Mouse (Mus musculus) CH12F3 (cell line): Measurements from ENCODE around the gene Slc15a2.

ENCODE experiments used
- in situ Hi-C: fragments of 300-500 bp; cut with MboI; formaldehyde crosslinking; loops from 2 replicates; pipeline ENCODE4 v1.14.3; 2020; ENCODE audit warnings: low sequenced_read_pairs

The Slc15a2 gene

GRCm38 (mm10) chr16:36784594-36785313 lies at the start of gene Slc15a2:
TSS of gene Slc15a2 (minus strand) at chr16:36784962.
- in situ Hi-C loops = no loop called here

GRCm38 (mm10) chr16:36828820-36829219 lies 44.1 kb upstream of the Slc15a2 start:
- in situ Hi-C loops = no loop called here

DNA sequence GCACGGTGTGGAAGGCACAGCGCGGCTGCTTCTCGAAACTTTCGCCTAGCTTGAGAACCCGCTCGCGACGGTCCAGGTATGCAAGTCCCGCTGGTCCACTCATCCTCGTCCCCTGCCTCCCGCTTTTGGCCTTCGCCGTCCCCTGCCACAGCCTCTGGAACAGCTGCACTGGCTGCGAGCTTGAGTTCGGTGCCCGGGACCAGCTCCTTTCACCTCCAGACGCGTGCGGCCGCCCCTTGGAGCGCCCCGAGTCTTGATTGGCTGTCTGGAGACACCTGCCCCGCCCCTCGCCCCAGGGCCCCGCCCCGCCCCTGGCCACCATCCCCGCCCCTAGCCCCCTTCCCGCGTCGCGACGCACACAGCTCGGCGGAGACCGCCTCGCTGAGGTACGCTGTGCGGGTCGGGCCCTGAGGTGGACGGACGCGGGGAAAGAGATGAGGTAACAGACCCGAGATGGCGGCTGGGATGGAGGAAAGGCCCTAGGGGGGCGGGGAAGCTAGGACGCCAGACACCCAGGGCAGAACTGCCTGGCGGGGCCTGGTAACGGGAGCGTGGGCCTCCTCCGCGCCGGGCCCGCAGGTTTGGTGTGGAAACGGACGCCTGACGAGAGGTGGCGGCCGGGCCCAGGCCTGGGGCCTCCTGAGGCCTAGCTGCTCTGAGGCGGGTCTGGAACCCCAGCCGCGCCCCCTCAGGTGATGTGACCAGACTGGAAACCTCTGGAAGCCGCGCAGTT lies 43.5 kb upstream of the Slc15a2 start, which contains the start of gene Iqcb1:
Iqcb1 (plus strand) TSS at position 332 of the 733 bp plus-strand sequence.
- in situ Hi-C loops = no loop called here

DNA sequence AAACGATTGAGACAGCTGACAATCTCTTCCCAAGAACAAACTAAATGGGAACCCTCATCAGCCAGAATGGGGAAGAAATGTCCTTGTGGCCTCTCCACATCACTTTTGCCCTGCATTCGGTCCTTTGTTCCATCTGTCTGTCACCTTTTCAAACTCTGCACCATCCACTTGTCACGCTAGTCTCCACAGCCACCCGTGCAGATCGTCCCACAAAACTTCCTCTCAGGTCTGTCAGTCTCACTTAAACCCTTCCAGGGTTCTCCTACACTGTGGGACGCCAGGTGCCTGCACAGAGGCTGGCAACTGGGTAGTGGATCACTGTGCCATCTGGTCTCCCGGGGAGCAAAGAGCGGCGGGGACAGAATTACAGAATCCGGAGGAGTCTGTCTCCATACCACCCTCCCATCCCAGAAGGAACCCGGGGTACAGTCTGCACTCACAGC lies 42.9 kb upstream of the Slc15a2 start:
- in situ Hi-C loops = no loop called here

- in situ Hi-C loops = loop anchor here (25.0 kb wide), 1 partner anchor 359 kb away; the partner anchor contains the start of gene Stfa3
Observed at GRCm38 (mm10) chr16:36821474-36821873, 36.7 kb upstream of the Slc15a2 start.

DNA sequence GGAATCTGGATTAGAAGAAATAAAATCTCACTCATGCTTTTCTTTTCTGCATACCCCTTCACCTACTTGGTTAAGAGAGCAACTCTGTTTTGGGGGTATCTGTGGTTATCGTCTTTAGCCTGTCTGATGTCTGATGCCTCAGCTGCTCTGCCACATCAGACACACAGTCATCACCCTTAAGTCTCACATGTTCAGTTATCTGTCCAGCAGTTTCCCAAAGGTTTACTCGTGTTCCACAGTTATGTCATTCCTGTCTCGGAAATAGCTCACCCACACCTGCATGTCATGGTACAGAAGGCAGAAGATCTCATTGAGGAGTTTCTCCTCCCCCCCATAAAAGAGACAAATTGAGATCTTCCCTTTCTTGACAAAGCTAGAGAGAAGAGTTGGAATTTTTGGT lies 36.0 kb upstream of the Slc15a2 start:
- in situ Hi-C loops = loop anchor here (25.0 kb wide), 1 partner anchor 358 kb away; the partner anchor contains the start of gene Stfa3

GRCm38 (mm10) chr16:36820016-36820415 lies 35.3 kb upstream of the Slc15a2 start:
- in situ Hi-C loops = loop anchor here (25.0 kb wide), 1 partner anchor 358 kb away; the partner anchor contains the start of gene Stfa3

DNA sequence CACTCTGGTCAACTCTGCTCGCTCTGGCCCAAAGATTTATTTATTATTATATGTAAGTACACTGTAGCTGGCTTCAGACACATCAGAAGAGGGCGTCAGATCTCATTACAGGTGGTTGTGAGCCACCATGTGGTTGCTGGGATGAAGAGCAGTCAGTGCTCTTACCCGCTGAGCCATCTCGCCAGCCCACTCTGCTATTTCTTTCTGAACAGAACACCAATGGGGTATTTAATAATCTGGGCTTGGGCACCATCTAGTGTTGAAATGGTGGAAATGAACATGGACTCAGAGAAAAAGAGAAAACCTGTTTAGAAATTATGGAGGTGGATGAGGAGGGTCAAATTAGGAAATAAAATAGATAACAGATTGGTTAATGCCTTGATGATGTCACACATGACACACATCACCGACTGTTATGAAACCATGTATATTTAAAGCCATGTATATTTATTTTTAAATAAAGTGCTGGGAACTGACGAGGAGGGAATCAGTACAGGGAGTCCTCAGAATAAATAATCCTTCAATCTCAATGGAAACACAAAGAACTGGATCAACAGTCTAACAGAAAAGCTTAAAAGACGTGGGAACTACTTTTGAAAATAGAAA lies 32.7 kb upstream of the Slc15a2 start:
- in situ Hi-C loops = loop anchor here (25.0 kb wide), 1 partner anchor 355 kb away; the partner anchor contains the start of gene Stfa3

DNA sequence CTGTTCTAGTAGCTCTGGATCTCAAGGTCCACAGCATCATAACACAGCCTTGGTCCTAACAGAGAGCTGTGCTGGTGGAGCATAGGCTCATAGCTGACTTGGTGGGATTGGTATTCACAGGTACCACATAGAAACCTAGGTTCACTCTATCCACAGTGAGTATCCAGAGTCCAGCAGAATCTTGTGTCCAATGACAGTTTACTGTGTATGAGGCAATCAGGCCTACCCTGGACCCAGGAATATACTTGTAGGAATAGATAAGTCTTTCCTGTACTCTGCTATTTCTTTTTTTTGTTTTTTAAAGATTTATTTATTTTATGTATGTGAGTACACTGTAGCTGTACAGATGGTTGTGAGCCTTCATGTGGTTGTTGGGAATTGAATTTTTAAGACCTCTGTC lies 32.2 kb upstream of the Slc15a2 start:
- in situ Hi-C loops = loop anchor here (25.0 kb wide), 1 partner anchor 355 kb away; the partner anchor contains the start of gene Stfa3

DNA sequence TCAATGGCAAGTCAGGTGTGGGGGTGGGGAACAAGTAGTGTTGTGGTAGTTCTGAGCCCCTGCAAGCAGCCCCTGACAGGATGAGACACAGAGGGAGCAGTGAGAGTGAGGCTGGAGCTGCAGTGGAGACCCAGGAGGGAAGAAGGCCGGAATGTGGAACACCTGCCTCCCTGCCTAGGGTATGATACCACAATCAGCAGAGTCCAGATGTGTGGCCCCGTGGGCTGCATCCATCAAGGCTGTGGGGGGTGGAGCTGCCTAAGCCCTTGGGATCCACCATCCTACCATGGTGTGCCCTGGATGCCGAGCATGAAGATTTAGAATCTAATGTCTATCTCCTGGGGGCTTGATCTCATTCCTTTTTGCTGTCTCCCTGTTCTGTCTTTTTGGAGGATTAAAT lies 28.9 kb upstream of the Slc15a2 start:
- in situ Hi-C loops = loop anchor here (5.0 to 25.0 kb wide), 2 partner anchors 86 to 351 kb away; partner anchors contain the start of gene Stfa3

DNA sequence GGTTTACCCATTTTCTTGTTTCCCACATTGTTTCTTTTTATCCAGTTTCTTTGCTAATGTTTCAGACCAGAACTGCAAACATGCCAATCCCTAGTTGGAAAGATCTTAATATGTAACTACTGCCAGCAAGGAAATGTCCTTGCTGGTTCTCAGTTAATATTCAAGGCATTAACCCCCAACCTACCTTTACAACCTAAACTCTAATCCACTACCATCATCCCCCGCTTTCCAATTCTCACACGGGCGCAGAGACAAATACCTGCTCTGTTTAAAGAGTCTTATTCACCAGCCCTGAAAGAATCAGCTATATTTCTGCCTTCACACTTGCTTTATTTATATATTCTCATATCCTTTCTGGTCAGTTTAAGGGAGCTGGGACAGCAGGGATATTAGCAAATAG lies 23.9 kb upstream of the Slc15a2 start:
- in situ Hi-C loops = loop anchor here (25.0 kb wide), 1 partner anchor 346 kb away; the partner anchor contains the start of gene Stfa3

GRCm38 (mm10) chr16:36802361-36802760 lies 17.6 kb upstream of the Slc15a2 start:
- in situ Hi-C loops = loop anchor here (25.0 kb wide), 1 partner anchor 340 kb away; the partner anchor contains the start of gene Stfa3

GRCm38 (mm10) chr16:36798334-36798733 lies 13.6 kb upstream of the Slc15a2 start:
- in situ Hi-C loops = no loop called here

GRCm38 (mm10) chr16:36794976-36795375 lies 10.2 kb upstream of the Slc15a2 start:
- in situ Hi-C loops = no loop called here

DNA sequence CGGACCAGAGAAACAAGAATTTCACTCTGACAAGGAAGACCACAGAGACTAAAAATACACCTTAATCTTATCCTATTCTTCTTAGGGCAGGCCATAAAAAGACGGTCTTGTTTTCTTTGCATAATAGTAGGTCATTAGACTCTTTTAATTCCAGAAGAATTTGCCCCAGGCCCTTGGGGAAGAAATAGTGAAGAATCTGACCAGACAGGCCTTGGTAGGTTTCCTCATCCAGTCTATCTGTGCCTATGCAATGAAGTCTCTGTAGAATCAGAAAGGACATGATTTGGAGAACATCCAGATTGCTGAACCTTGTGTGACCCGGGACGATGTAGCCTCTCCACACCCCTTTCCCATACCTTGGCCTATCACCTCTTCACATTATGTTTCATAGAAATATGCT lies 5.4 kb upstream of the Slc15a2 start:
- in situ Hi-C loops = no loop called here

GRCm38 (mm10) chr16:36786466-36786865 lies 1.7 kb upstream of the Slc15a2 start:
- in situ Hi-C loops = no loop called here

- in situ Hi-C loops = no loop called here
Observed at GRCm38 (mm10) chr16:36784146-36784545, 616 bp downstream of the Slc15a2 start.

DNA sequence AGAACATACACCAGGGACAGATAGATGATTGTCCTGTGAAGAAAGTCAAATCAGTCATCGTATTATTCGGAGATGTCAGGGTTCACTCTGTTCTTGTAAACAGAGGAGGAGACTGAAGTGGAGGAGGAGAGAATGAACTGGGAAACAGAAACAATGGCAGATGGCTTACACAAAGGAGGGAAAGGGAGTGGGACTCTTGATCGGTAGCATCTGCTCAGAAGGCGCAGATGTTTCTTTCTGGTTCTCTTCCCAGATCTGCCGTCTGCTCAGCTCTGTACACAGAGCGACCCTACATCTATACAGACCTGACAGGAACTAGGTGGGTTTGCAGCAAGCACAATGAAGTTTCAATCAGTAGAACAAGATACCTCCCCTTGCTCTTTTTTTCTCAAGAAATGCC lies 9.1 kb downstream of the Slc15a2 start:
- in situ Hi-C loops = no loop called here

- in situ Hi-C loops = no loop called here
Observed at GRCm38 (mm10) chr16:36772996-36773395, 11.8 kb downstream of the Slc15a2 start.

- in situ Hi-C loops = no loop called here
Observed at GRCm38 (mm10) chr16:36771703-36772102, 13.1 kb downstream of the Slc15a2 start.

DNA sequence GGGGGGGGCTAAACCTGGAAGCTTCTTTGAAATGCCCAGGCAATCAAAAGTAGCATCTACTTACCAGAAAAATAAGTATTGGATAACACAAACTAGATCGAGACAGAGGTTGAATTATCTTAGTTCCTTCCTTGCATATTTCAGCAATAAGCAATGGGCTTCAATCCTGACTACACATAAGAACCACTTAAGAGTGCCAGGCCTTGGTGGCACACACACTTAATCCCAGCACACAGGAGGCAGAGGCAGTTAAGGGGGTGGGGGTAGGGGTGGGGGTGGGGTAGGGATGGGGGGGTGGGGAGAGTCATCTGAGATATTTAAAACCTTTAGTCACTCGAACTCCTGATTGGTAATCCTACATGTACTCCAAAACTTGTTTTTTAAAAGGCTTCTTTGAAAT lies 13.5 kb downstream of the Slc15a2 start:
- in situ Hi-C loops = no loop called here
